Mouse (Mus musculus) brown adipose tissue, adult 24 weeks (tissue): ENCODE results near the gene Fry. TPM values are rescaled to one million over a fixed set of nuclear protein-coding genes. Genes with fewer than 3 reads are reported as not detected.

Experiments
- H3K27ac ChIP-seq: fragments of 200-500 bp; replicated peaks from 2 replicates; pipeline ENCODE4 v1.5.1; 2012; ENCODE audit warnings: low read depth, mild to moderate bottlenecking, low read length
- H3K4me1 ChIP-seq: fragments of 200-500 bp; 2 replicates; pipeline ENCODE4 v1.6.1; 2012; ENCODE audit warnings: low read length, mixed read lengths; ENCODE audit not compliant: control insufficient read depth, insufficient read depth, insufficient read length
- H3K4me3 ChIP-seq: fragments of 200-500 bp; 2 replicates; pipeline ENCODE4 v1.5.1; 2012; ENCODE audit warnings: low read depth, mild to moderate bottlenecking, low read length, moderate library complexity; ENCODE audit not compliant: insufficient read depth
- polyA plus RNA-seq: library from polyadenylated mRNA; stranded (reverse); fragments of >200 nt; gene quantifications from 2 replicates; pipeline ENCODE4 v1.2.4, GENCODE M21; 2012; ENCODE audit not compliant: missing spikeins, insufficient read depth, insufficient read length

The Fry gene
- polyA plus RNA-seq, 1 experiment, result 39.7 TPM

GRCm38 (mm10) chr5:150116216-150116905, 2.1 kb upstream of the Fry start:
- 0 out of 2 replicates have a peak overlapping the region, but pooled peaks have one; percentile 12 for H3K4me3 ChIP-seq
- H3K4me1 ChIP-seq, result peaks cover 6% of the 10 kb centered on the region; the same call in 1 of the 2 replicates
- H3K27ac ChIP-seq, result peak overlapping the region; percentile 5; the same call in 1 of the 2 replicates

- no peak overlapping the region for H3K27ac ChIP-seq
- H3K4me1 ChIP-seq, result peaks cover 6% of the 10 kb centered on the region; the same call in 1 of the 2 replicates
- H3K4me3 ChIP-seq, result no peak overlapping the region
These were observed 1.6 kb upstream of the Fry start for GRCm38 (mm10) chr5:150116906-150117216.

GRCm38 (mm10) chr5:150118124-150118454, 356 bp upstream of the Fry start:
- peak overlapping the region; percentile 50 for H3K27ac ChIP-seq
- peaks cover 13% of the 10 kb centered on the region for H3K4me1 ChIP-seq
- peak overlapping the region; percentile 94 for H3K4me3 ChIP-seq

GRCm38 (mm10) chr5:150120676-150121075, 2.2 kb downstream of the Fry start:
- no peak overlapping the region for H3K4me3 ChIP-seq
- peaks cover 19% of the 10 kb centered on the region for H3K4me1 ChIP-seq
- H3K27ac ChIP-seq, result 0 out of 2 replicates have a peak overlapping the region, but pooled peaks have one; percentile 2

- Histone ChIP-seq H3K4me3 (no peak overlapping the region), H3K27ac (0 out of 2 replicates have a peak overlapping the region, but pooled peaks have one; percentile 13), H3K4me1 (peaks cover 19% of the 10 kb centered on the region)
These were observed 3.6 kb downstream of the Fry start for GRCm38 (mm10) chr5:150122095-150122494.

- Histone ChIP-seq H3K4me1 (peaks cover 19% of the 10 kb centered on the region), H3K4me3 (no peak overlapping the region), H3K27ac (no peak overlapping the region)
These were observed 4.1 kb downstream of the Fry start for GRCm38 (mm10) chr5:150122571-150122970.

- peaks cover 13% of the 10 kb centered on the region for H3K4me1 ChIP-seq
- no peak overlapping the region for H3K27ac ChIP-seq
- no peak overlapping the region for H3K4me3 ChIP-seq
These were observed 7.5 kb downstream of the Fry start for GRCm38 (mm10) chr5:150125920-150126319.

GRCm38 (mm10) chr5:150128432-150128831, 10.0 kb downstream of the Fry start:
- no peak overlapping the region for H3K4me3 ChIP-seq
- H3K4me1 ChIP-seq, result peaks cover 6% of the 10 kb centered on the region; the same call in 1 of the 2 replicates
- H3K27ac ChIP-seq, result no peak overlapping the region

GRCm38 (mm10) chr5:150130144-150130543, 11.7 kb downstream of the Fry start:
- no peak overlapping the region for H3K4me3 ChIP-seq
- peaks cover 9% of the 10 kb centered on the region for H3K4me1 ChIP-seq
- no peak overlapping the region for H3K27ac ChIP-seq

GRCm38 (mm10) chr5:150131166-150131565, 12.7 kb downstream of the Fry start:
- H3K4me1 ChIP-seq, result peaks cover 9% of the 10 kb centered on the region
- no peak overlapping the region for H3K4me3 ChIP-seq
- H3K27ac ChIP-seq, result no peak overlapping the region

- peaks cover 9% of the 10 kb centered on the region for H3K4me1 ChIP-seq
- no peak overlapping the region for H3K4me3 ChIP-seq
- H3K27ac ChIP-seq, result no peak overlapping the region
These were observed 16.2 kb downstream of the Fry start for GRCm38 (mm10) chr5:150134651-150135050.

- Histone ChIP-seq H3K4me3 (no peak overlapping the region), H3K27ac (no peak overlapping the region), H3K4me1 (peaks cover 10% of the 10 kb centered on the region)
These were observed 17.1 kb downstream of the Fry start for GRCm38 (mm10) chr5:150135529-150135928.

- Histone ChIP-seq H3K4me3 (no peak overlapping the region), H3K4me1 (peaks cover 11% of the 10 kb centered on the region), H3K27ac (no peak overlapping the region)
These were observed 19.5 kb downstream of the Fry start for GRCm38 (mm10) chr5:150137772-150138451.

- H3K4me1 ChIP-seq, result peaks cover 6% of the 10 kb centered on the region; the same call in 1 of the 2 replicates
- no peak overlapping the region for H3K4me3 ChIP-seq
- H3K27ac ChIP-seq, result no peak overlapping the region
These were observed 22.1 kb downstream of the Fry start for GRCm38 (mm10) chr5:150140513-150140912.

- Histone ChIP-seq H3K4me3 (no peak overlapping the region), H3K27ac (no peak overlapping the region), H3K4me1 (peaks cover 4% of the 10 kb centered on the region; the same call in 1 of the 2 replicates)
These were observed 27.5 kb downstream of the Fry start for GRCm38 (mm10) chr5:150145967-150146366.

- H3K27ac ChIP-seq, result no peak overlapping the region
- no peak overlapping the region for H3K4me3 ChIP-seq
- peaks cover 7% of the 10 kb centered on the region; the same call in 1 of the 2 replicates for H3K4me1 ChIP-seq
These were observed 28.2 kb downstream of the Fry start for GRCm38 (mm10) chr5:150146612-150147011.
